Mouse (Mus musculus) skeletal muscle tissue, adult 2 months (tissue): ENCODE data around the gene Nav2.

Experiments
- DNase-seq: peaks from one replicate; pipeline ENCODE4 v3.0.0-alpha.2; 2012; ENCODE audit warnings: low read depth, low spot score

The Nav2 gene

GRCm38 (mm10) chr7:48908521-48909341 lies at the start of gene Nav2:
Nav2 (plus strand) TSS chr7:48908716.
- DNase-seq: no peak

- DNase-seq: no peak
Measured at GRCm38 (mm10) chr7:48859362-48859761, 49.2 kb upstream of the Nav2 start.

GRCm38 (mm10) chr7:48860948-48861347 lies 47.6 kb upstream of the Nav2 start:
- no peak for DNase-seq

- no peak for DNase-seq
Measured at GRCm38 (mm10) chr7:48861796-48862195, 46.7 kb upstream of the Nav2 start.

GRCm38 (mm10) chr7:48864199-48864598 lies 44.3 kb upstream of the Nav2 start:
- no peak for DNase-seq

GRCm38 (mm10) chr7:48864671-48865458 lies 43.7 kb upstream of the Nav2 start:
- no peak for DNase-seq

- no peak for DNase-seq
Measured at GRCm38 (mm10) chr7:48867576-48867975, 40.9 kb upstream of the Nav2 start.

GRCm38 (mm10) chr7:48870144-48870543 lies 38.4 kb upstream of the Nav2 start:
- DNase-seq: no peak

- DNase-seq: no peak
Measured at GRCm38 (mm10) chr7:48870579-48871180, 37.8 kb upstream of the Nav2 start.

- no peak for DNase-seq
Measured at GRCm38 (mm10) chr7:48871292-48871691, 37.2 kb upstream of the Nav2 start.

GRCm38 (mm10) chr7:48875096-48875495 lies 33.4 kb upstream of the Nav2 start:
- DNase-seq: no peak

- DNase-seq: peak; percentile 33
Measured at GRCm38 (mm10) chr7:48876526-48876925, 32.0 kb upstream of the Nav2 start.

GRCm38 (mm10) chr7:48877786-48878390 lies 30.6 kb upstream of the Nav2 start:
- DNase-seq: no peak

- no peak for DNase-seq
Measured at GRCm38 (mm10) chr7:48879574-48879973, 28.9 kb upstream of the Nav2 start.

GRCm38 (mm10) chr7:48880591-48881481 lies 27.7 kb upstream of the Nav2 start:
- DNase-seq: peak; percentile 93

GRCm38 (mm10) chr7:48881486-48881885 lies 27.0 kb upstream of the Nav2 start, which contains the start of gene E2f8:
E2f8 (minus strand) TSS chr7:48881596.
- no peak for DNase-seq

- peak; percentile 24 for DNase-seq
Measured at GRCm38 (mm10) chr7:48881971-48882609, 26.4 kb upstream of the Nav2 start.

- DNase-seq: no peak
Measured at GRCm38 (mm10) chr7:48883525-48884265, 24.8 kb upstream of the Nav2 start.

GRCm38 (mm10) chr7:48884266-48884611 lies 24.3 kb upstream of the Nav2 start:
- no peak for DNase-seq

- DNase-seq: no peak
Measured at GRCm38 (mm10) chr7:48887973-48888372, 20.5 kb upstream of the Nav2 start.
